Mouse (Mus musculus): ENCODE data around the gene Rasgef1b.

- no peak for TF ChIP-seq CTCF (conservative IDR thresholded peaks at IDR 0.05; ENCODE audit: insufficient read depth, insufficient read length, low read depth, low read length)
- TF ChIP-seq POLR2A (IDR thresholded peaks at IDR 0.05; ENCODE audit: low read depth, low read length): no peak
These were observed 10.9 kb downstream of the Rasgef1b start for GRCm38 (mm10) chr5:99717917-99718316.
